Mouse (Mus musculus) embryonic facial prominence, embryonic 10.5 days (tissue): ENCODE measurements around the gene Tecpr1. TPM values are rescaled to one million over a fixed set of nuclear protein-coding genes. Genes with fewer than 3 reads are reported as not detected.

Source experiments
- DNase-seq: peaks from one replicate; pipeline ENCODE4 v3.0.0-alpha.2; 2017; ENCODE audit warnings: low spot score
- H3K27ac ChIP-seq: fragments of 300-500 bp; sonication (generic); replicated peaks from 2 replicates; pipeline ENCODE4 v1.5.1; 2016; ENCODE audit warnings: mild to moderate bottlenecking
- H3K27me3 ChIP-seq: fragments of 300-500 bp; sonication (generic); replicated peaks from 2 replicates; pipeline ENCODE4 v1.6.1; 2016; ENCODE audit warnings: low read depth, mild to moderate bottlenecking; ENCODE audit not compliant: poor library complexity, severe bottlenecking
- H3K36me3 ChIP-seq: fragments of 300-500 bp; sonication (generic); replicated peaks from 2 replicates; pipeline ENCODE4 v1.6.1; 2016; ENCODE audit warnings: mild to moderate bottlenecking, moderate library complexity
- H3K4me1 ChIP-seq: fragments of 300-500 bp; sonication (generic); 2 replicates; pipeline ENCODE4 v1.6.1; 2016
- H3K4me3 ChIP-seq: fragments of 300-500 bp; sonication (generic); 2 replicates; pipeline ENCODE4 v1.5.1; 2016; ENCODE audit warnings: mild to moderate bottlenecking, moderate library complexity
- H3K9me3 ChIP-seq: fragments of 300-500 bp; sonication (generic); 2 replicates; pipeline ENCODE4 v1.6.1; 2016; ENCODE audit warnings: mild to moderate bottlenecking
- WGBS: fragments of 180-500 bp; shearing (Covaris S2); methylation state at CpG from one replicate; pipeline ENCODE4 v1.1.7; 2016; 5-methylcytosine and 5-hydroxymethylcytosine counted together
- polyA plus RNA-seq: library from polyadenylated mRNA; unstranded; fragments of >200 nt; fragmentation: Nextera tagmentation; extraction: Ambion mirVana; gene quantifications from 2 replicates; pipeline ENCODE4 v1.2.1, GENCODE M21; 2016

Gene Tecpr1
- polyA plus RNA-seq, 1 experiment from 2014 or later, result 21.1 TPM

DNA sequence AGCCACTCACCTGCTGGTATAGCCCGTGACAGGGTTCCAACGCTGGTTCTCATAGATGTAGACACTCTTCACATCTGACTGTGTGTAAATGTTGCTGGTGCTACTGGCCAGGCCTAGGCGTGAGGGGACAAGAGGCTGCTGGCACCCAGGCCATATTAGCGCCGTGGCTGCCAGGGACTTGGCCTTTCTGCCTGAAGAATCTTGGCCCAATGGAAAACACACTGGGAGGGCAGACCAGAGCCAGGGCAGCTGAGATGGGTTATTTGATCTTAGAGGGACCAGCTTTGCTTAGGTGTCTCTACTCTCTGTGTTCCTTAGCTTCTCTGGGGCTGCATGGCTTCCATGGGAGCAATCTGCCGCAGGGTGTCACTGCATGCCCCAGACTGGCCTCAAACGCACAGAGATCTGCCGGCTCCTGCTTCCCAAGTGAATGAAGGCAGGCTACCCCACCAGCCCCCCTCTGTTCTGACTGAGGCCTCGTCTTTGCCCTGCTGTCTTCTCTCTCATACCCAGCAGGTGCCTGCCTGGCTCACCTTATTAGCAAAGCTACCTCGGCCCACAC lies 19.9 kb downstream of the Tecpr1 start:
- DNase-seq, result no peak
- 90% methylated on average over 10 of the region's 10 CpGs for WGBS
- H3K4me3 ChIP-seq, result no peak overlapping the region
- peaks cover 60% of the 10 kb centered on the region for H3K36me3 ChIP-seq
- H3K4me1 ChIP-seq, result no peaks in the 10 kb centered on the region
- H3K27ac ChIP-seq, result no peak overlapping the region
- peaks cover 6% of the 10 kb centered on the region; the same call in 1 of the 2 replicates for H3K9me3 ChIP-seq
- H3K27me3 ChIP-seq, result no peaks in the 10 kb centered on the region

DNA sequence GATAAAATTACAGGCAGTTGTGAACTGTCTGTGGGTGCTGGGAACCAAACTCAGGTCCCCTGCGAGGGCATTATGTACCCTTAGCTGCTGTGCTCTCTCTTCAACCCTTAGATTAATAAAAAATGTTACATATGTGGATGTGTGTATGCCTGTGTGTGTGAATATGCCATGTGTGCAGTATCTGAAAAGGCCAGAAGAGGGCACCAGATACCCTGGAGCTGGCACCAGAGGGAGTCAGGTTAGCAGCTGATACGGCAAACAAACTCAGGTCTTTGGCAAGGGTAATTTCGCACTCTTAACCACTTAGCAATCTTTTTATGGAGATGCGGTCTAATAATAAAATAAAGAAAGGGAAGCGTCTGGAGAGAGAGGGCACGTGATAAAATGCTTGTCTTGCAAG lies 21.0 kb downstream of the Tecpr1 start:
- DNase-seq, result no peak
- Histone ChIP-seq H3K9me3 (peaks cover 6% of the 10 kb centered on the region; the same call in 1 of the 2 replicates), H3K27ac (no peak overlapping the region), H3K4me1 (no peaks in the 10 kb centered on the region), H3K4me3 (no peak overlapping the region), H3K27me3 (no peaks in the 10 kb centered on the region), H3K36me3 (peaks cover 55% of the 10 kb centered on the region)
- 92% methylated on average over 6 of the region's 6 CpGs for WGBS

DNA sequence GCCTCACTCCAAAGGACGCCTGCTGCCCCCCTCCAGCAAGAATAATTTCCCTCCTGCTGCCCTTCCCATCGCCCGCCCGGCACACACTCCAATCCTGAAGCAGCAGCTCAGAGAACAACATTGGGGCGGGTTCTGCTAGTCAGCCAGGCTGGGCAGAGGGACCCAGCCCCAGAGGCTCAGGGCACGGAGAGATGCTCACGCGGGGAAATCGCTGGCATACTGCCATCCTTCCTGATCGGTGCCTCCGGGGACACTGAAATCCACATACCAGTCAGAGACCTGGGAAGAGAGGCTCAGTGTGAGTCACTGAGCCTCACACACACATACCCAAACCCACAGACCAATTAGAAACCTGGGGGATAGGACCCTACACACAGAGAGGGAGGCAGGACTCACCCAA lies 22.8 kb downstream of the Tecpr1 start:
- WGBS, result 87% methylated on average over 11 of the region's 11 CpGs
- no peak for DNase-seq
- Histone ChIP-seq H3K27me3 (no peaks in the 10 kb centered on the region), H3K9me3 (peaks cover 6% of the 10 kb centered on the region; the same call in 1 of the 2 replicates), H3K4me1 (peaks cover 6% of the 10 kb centered on the region; the same call in 1 of the 2 replicates), H3K4me3 (no peak overlapping the region), H3K27ac (no peak overlapping the region), H3K36me3 (peaks cover 47% of the 10 kb centered on the region)

DNA sequence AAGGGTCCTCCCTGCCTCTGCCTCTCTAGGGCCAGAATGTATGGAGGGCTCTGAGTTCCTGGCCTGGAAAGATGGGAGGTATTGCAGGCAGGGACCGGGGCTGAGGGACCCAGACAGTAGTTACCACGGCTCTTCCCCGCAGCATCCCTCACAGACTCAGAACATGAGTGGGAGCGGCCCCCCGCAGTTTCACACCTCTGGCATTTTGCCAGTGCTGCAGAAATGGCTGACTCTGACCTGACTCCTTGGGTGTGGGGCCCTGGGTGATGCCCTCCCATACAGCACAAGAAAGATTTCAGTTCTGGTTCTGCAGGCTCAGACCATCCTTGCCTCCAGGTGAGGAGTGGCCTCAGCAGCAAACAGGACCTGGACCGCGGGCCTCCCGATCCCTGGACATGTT lies 27.8 kb downstream of the Tecpr1 start:
- Histone ChIP-seq H3K27ac (no peak overlapping the region), H3K4me3 (no peak overlapping the region), H3K36me3 (peaks cover 6% of the 10 kb centered on the region), H3K9me3 (no peaks in the 10 kb centered on the region), H3K27me3 (no peaks in the 10 kb centered on the region), H3K4me1 (peaks cover 18% of the 10 kb centered on the region)
- 90% methylated on average over 8 of the region's 8 CpGs for WGBS
- no peak for DNase-seq

DNA sequence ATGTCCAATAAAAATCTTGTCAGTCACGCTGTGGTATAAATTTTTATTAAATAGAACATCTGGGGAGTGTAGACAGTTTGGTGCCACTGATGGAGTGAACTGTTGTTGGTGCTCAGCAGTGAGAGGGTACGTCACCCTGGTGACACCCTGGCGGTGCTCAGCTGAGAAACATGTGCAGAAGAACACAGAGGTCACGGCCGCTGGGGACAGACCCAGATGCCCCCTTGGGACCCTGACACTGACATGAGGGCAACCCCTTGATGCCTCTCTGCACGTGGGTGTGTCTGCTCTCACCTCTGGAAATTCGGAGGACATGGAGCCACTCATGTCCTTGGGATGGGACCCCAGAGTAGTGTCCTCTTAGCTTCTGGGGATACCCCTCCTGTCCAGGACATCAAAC lies 29.0 kb downstream of the Tecpr1 start:
- no peaks in the 10 kb centered on the region; the same call in 1 of the 2 replicates for H3K36me3 ChIP-seq
- H3K4me1 ChIP-seq, result peaks cover 29% of the 10 kb centered on the region
- H3K27ac ChIP-seq, result no peak overlapping the region
- DNase-seq, result no peak
- no peaks in the 10 kb centered on the region for H3K9me3 ChIP-seq
- no peak overlapping the region for H3K4me3 ChIP-seq
- WGBS, result 84% methylated on average over 7 of the region's 7 CpGs
- no peaks in the 10 kb centered on the region for H3K27me3 ChIP-seq

DNA sequence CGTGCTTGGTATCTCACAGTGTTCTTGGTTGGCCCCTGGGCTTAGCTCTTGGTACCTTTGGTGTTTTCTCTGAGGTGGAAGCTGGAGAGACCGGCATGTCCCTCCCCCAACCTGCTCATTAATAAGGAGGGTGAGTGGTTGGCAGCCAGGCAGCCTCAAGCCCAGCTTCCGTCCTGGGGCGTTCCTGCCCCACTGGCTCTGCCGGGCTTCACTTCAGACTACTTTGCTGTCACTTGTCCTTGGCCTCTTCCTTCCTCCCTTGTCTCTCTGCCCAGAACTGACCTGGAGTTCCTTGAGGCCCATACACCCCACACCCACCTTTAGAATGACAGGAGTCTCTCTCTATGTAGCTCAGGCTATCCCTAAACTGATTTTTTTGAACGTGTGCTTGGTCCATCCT lies 30.7 kb downstream of the Tecpr1 start:
- Histone ChIP-seq H3K9me3 (no peaks in the 10 kb centered on the region), H3K27me3 (no peaks in the 10 kb centered on the region), H3K4me1 (peaks cover 32% of the 10 kb centered on the region), H3K4me3 (no peak overlapping the region), H3K27ac (no peak overlapping the region), H3K36me3 (peaks cover 8% of the 10 kb centered on the region; the same call in 1 of the 2 replicates)
- WGBS, result 85% methylated on average over 6 of the region's 6 CpGs
- no peak for DNase-seq

DNA sequence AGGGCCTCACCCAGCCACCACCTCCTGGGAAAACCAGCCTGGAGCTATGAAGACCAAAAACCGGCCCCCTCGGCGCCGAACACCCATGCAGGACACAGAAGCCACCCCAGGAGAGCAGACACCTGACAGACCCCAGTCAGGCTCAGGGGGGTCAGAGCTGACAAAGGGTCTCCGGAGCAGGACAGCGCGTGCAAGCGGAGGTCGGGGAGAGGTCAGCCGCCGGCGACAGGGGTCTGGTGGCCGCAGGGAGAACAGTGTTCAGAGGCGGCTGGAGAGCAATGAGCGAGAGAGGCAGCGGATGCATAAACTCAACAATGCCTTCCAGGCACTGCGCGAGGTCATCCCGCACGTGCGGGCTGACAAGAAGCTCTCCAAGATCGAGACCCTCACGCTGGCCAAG lies 32.4 kb downstream of the Tecpr1 start:
- DNase-seq, result peak; percentile 48

DNA sequence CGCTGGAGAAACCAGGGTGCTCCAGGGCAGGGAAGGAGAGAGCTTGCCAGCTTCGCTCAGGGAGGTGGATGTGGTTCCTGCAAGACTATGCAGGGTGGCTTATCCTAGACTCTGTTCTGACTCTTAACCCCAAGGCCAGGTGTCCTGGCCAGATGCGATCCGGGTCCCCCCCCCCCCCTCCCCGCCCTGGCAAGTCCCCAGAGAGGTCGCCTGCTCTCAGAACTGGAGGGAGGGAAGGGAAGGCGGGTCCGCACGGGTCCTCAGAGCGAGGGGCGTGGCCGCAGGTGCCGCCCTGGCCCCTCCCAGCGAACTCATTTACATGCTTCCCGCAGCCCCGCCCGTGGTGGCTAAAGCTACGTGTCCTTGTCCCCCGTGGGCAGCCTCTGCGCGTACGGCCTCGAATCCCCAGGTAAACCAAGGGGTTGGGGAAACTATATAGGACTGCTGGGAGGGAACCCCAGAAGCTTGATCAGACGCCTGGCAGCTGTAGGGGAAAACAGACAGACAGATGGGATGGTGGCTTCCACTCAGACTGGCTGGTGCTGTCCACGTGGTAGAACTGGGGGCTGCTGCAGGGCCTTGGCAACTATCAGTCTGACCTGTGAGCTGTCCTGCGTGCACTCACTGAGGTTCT lies 33.3 kb downstream of the Tecpr1 start, which contains the start of gene Bhlha15:
Gene Bhlha15, plus strand, starts transcription at position 337 of the 634 bp plus-strand sequence.
- peaks cover 27% of the 10 kb centered on the region for H3K36me3 ChIP-seq
- peak; percentile 61 for DNase-seq
- H3K27ac ChIP-seq, result no peak within 1 kb of the TSS; the same call in 1 of the 2 replicates
- WGBS, result 5% methylated on average over 26 of the region's 26 CpGs
- no peaks in the 10 kb centered on the region for H3K27me3 ChIP-seq
- H3K4me1 ChIP-seq, result peaks cover 26% of the 10 kb centered on the region
- H3K4me3 ChIP-seq, result peak within 1 kb of the TSS; percentile 51
- H3K9me3 ChIP-seq, result no peaks in the 10 kb centered on the region

More for the DNA sequence above, 32.4 kb downstream of the Tecpr1 start:
- 48% methylated on average over 23 of the region's 23 CpGs for WGBS
- Histone ChIP-seq H3K4me1 (peaks cover 27% of the 10 kb centered on the region), H3K36me3 (peaks cover 17% of the 10 kb centered on the region), H3K9me3 (no peaks in the 10 kb centered on the region), H3K4me3 (no peak overlapping the region), H3K27me3 (no peaks in the 10 kb centered on the region), H3K27ac (no peak overlapping the region)

DNA sequence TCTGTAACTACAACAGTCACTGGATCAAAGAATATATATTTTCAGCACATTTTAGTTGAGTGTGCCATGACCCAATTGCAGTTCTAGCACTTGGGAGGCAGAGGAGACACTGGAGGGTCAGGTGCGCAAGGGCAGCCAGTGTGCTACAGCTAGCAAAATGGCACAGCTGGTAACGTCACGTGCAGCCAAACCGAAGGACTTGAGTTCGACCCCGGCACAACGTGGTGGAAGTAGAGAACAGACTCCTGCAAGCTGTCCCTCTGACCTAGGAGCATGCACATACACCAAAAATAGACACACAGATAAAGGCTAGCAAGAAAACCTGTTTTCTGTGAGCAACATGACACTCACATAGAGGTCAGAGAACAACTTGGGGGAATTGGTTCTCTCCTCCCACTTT lies 34.1 kb downstream of the Tecpr1 start:
- DNase-seq, result no peak
- Histone ChIP-seq H3K36me3 (peaks cover 34% of the 10 kb centered on the region), H3K4me3 (peak overlapping the region; percentile 51; the same call in 1 of the 2 replicates), H3K4me1 (peaks cover 26% of the 10 kb centered on the region), H3K9me3 (no peaks in the 10 kb centered on the region), H3K27me3 (no peaks in the 10 kb centered on the region), H3K27ac (no peak overlapping the region)
- WGBS, result 74% methylated on average over 7 of the region's 7 CpGs

DNA sequence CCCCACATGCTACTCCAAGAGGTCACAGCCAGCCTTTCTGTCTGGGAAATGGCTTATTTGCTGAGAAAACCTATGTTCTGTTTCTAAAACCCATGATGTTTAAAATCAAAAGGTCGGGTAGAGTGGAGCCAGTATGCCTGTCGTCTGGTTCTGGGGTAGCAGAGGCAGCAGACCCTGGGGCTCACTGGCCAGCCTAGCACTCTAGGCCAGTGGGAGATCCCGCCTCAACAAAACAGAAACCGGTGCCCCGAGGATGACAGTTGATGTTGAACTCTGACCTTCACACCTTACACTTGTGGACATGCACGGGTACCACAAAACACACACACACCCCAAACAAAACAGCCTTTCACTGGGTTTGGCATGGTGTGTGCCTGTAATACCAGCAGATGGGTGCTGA lies 35.0 kb downstream of the Tecpr1 start:
- Histone ChIP-seq H3K36me3 (peaks cover 43% of the 10 kb centered on the region), H3K9me3 (no peaks in the 10 kb centered on the region), H3K4me3 (no peak overlapping the region), H3K27me3 (no peaks in the 10 kb centered on the region), H3K27ac (no peak overlapping the region), H3K4me1 (peaks cover 26% of the 10 kb centered on the region)
- no peak for DNase-seq
- 79% methylated on average over 6 of the region's 6 CpGs for WGBS

DNA sequence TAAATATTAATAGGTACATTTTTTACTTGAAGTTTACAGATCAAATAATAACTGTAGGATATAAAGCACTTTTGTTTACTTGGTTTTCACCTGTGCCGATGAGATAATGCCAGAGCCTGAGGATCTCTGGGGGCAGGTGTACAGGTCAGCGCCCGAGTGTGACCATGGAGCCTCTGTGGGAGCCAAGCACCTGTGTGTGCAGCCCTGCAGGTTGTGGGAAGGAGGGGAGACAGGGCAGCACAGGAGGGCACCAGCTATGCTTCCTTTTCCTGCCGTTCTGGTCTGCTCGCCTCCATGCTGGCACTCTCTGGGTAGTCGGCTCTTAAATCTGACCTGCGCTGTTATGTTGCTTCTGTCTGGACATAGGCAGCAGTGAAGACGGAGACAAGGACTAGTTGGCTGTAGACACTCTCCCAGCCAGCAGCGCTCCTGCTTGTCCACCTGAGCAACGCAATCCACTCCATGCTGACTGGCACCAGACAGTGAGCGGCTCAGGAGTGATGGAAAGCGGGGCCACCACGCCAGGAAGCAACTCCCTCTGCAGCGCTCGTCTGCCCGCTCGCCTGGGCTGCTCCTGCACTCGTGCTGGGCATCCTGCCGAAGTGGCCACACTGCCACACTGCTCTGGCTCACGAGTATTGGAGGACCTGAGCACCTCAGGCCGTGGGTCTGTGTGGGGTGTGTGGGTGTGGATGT lies 38.9 kb downstream of the Tecpr1 start:
- WGBS, result 92% methylated on average over 21 of the region's 21 CpGs
- DNase-seq, result no peak
- no peak overlapping the region for H3K27ac ChIP-seq
- peaks cover 4% of the 10 kb centered on the region; the same call in 1 of the 2 replicates for H3K4me1 ChIP-seq
- H3K9me3 ChIP-seq, result no peaks in the 10 kb centered on the region
- H3K36me3 ChIP-seq, result peaks cover 73% of the 10 kb centered on the region
- no peaks in the 10 kb centered on the region for H3K27me3 ChIP-seq
- no peak overlapping the region for H3K4me3 ChIP-seq

DNA sequence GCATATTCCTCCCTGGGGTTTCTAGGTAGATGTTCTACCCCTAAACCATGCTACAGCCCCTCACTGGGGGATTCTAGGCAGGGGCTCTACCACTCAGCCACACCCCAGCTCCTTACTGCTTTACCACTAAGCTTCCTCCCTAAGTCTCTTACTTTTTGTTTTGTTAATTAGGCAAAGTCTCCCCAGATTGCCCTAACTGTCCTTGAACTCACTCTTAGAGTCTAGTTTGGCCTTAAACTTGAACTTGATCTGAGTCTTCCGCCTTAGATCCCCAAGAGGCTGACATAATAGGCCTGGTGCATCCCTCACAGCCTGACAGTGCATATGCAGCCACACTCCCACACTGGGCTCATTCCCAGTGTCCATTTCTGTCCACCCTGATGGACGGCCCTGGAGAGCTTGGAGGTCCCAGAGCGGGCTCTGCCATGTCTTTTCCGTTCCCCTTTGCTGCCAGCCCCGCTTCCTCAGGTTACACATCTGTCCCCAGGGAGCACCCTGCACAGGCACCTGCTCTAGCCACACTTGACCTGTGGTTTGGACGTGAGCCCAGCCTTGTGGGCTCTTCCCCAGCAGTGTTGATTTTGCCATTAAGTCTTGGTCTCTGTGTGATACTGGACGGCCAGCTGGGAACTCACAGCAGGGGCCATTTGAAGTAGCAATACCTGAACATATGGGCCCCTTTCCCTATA lies 39.6 kb downstream of the Tecpr1 start:
- Histone ChIP-seq H3K9me3 (no peaks in the 10 kb centered on the region), H3K4me1 (no peaks in the 10 kb centered on the region), H3K36me3 (peaks cover 80% of the 10 kb centered on the region), H3K27ac (no peak overlapping the region), H3K27me3 (no peaks in the 10 kb centered on the region), H3K4me3 (no peak overlapping the region)
- WGBS, result 80% methylated on average over 7 of the region's 7 CpGs
- no peak for DNase-seq
